Mouse (Mus musculus) left cerebral cortex, postnatal 10 days (tissue): ENCODE results near the gene Nr1d1. TPM values are rescaled to one million over a fixed set of nuclear protein-coding genes. Genes with fewer than 3 reads are reported as not detected.

ENCODE experiments used
- DNase-seq, 2 experiments: peaks; one replicate each; pipeline ENCODE4 v3.0.0; 2021 to 2022; ENCODE audit warnings: low spot score in 2 of 2, mixed read lengths in 1 of 2; ENCODE audit errors: extremely low spot score in 1 of 2
- intact Hi-C: fragments of 180-260 bp; cut with DNase I; formaldehyde crosslinking; loops from one replicate; pipeline ENCODE4 v1.15.1; 2025
- total RNA-seq, 2 experiments: library from RNA; stranded (reverse); gene quantifications; 2 replicates each; pipeline ENCODE4 v1.2.3; 2021

The Nr1d1 gene
- total RNA-seq, 2 experiments from 2014 or later = 63.3 to 70.5 TPM

DNA sequence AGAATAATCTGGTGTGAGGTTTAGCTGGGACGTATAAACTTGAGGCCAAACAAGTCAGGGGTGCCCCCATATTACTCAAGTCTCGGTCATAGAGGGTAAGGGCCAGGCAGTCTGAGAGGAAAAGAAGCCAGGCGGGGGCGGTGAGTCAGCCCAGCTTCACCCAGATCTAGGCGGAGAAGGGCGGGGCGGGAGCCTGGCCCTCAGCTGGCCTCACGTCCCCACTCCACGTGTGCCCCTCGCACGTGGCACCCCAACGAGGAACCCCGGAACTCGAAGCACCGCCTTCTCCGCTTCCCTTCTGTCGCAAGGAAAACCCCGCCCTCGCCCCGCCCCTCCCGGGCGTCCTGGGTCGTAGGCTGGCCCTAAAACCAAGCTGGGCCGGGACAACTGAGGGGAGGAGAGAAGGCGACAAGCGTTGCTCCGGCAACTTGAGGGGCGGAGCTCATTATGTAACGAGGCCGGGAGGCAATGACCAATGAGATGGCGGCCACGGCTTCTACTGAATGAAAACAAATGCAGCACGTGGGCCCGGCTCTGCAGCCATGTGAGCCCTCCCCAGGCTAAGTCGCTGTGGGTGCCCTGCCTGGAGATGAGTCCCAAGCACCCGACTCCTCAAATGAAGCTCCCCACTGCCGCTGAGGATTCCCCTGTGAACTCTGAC lies 1.4 kb downstream of the Nr1d1 start:
- intact Hi-C loops = no loop called here
- DNase-seq = peak; percentile 98 to 99

DNA sequence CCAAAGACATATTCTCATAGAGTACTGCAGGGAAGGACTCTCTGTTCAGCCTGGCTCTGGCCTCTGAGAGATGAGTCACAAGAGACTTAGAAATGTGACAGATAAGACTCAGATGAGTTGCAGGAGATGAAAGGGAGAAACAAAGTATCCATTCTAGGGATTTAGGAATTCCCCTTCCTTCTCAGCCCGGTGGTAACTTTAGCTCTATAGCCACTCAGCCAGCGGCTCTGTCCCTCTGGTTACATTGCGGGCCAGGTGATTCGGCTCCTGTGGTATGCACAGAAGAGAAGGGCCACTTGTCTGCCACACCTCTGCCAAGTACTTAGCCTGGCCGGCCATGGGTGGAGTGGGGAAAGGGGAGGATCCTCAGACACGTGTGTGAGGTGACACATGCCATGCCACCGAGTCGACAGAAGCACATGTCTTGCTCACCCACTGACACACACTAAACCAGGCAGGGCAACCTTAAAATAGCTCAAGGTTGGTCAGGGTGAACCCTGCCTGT lies 2.4 kb downstream of the Nr1d1 start:
- intact Hi-C loops = no loop called here
- DNase-seq = peak in 1 of 2 experiments; percentile 56

DNA sequence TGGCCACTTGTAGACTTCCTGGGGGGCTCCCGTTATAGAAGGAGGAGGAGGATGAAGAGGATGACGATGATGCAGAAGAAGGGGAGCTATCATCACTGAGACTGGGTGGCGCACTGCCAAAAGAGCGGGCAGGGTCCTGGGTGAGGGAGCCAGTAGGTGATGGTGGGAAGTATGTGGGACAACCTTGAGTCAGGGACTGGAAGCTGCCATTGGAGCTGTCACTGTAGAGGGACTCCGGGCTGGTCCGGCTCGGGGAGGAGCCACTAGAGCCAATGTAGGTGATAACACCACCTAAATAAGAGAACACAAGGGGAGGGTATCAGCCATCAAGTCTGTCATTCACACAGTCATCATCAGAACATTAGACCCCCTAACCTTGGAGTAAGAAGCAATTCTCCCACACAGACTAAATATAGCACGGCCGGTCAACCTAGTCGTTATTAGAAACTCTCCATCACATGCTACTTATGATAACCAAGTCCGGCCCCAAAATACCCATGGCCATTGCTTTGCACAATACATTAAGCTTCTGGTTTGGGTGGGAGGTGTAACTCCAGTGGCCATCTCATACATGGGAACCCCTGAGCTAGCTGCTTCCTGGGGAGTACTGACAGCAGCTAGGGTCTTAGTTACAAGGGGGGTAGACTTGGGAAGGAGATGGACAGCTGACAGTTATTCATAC lies 3.1 kb downstream of the Nr1d1 start:
- intact Hi-C loops = no loop called here
- DNase-seq = peak in 1 of 2 experiments; percentile 73

DNA sequence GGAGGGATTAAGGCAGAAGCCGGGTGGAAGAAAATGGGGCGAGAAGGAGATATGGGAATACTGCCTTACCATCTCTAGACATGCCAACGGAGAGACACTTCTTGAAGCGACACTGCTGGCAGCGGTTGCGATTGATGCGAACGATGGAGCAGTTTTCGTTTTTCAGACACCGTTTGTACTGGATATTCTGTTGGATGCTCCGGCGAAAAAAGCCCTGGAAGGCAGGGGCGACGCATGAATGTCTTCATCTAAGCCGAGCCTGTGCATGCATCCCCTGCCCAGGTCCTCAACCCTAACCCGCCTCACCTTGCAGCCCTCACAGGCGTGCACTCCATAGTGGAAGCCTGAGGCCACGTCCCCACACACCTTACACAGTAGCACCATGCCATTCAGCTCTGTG lies 4.0 kb downstream of the Nr1d1 start:
- intact Hi-C loops = no loop called here
- no peak for DNase-seq

DNA sequence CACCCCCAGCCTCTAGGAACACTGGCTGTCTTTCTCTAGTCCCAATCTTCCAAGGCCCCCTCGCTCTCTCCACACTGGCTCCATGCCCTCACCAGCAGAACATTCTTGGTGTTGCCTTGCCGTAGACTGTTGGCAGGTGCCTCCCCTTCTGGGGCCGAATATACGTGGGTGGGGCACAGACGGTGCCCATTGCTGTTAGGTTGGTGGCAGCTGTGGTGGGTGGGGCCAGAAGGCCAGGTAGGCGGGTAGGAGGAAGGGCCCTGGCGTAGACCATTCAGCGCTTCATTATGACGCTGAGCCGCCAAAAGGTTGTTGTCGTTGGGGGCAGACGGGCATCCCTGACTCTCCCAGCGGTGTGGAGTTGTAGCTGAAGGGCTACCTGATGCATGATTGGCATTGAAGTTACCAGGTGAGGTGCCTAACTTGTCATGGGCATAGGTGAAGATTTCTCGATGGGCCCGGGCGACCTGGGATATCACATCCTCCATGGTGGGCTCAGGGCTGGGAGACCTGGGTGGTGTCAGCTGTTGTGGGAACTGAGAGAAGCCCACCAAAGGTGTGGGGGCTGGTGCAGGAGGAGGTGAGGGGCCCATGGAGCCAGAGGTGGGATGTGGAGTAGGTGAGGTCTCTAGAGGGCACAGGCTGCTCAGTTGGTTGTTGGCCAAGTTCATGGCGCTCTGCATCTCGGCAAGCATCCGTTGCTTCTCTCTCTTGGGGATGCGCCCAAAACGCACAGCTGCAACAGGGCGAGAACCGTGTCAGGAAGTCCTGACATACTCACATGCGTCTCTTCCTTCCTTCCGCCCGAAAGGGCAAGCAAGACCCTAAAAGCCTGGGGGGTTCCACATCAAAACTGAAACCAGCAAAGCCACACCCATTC lies 4.8 kb downstream of the Nr1d1 start:
- intact Hi-C loops = no loop called here
- DNase-seq = peak in 1 of 2 experiments; percentile 62

DNA sequence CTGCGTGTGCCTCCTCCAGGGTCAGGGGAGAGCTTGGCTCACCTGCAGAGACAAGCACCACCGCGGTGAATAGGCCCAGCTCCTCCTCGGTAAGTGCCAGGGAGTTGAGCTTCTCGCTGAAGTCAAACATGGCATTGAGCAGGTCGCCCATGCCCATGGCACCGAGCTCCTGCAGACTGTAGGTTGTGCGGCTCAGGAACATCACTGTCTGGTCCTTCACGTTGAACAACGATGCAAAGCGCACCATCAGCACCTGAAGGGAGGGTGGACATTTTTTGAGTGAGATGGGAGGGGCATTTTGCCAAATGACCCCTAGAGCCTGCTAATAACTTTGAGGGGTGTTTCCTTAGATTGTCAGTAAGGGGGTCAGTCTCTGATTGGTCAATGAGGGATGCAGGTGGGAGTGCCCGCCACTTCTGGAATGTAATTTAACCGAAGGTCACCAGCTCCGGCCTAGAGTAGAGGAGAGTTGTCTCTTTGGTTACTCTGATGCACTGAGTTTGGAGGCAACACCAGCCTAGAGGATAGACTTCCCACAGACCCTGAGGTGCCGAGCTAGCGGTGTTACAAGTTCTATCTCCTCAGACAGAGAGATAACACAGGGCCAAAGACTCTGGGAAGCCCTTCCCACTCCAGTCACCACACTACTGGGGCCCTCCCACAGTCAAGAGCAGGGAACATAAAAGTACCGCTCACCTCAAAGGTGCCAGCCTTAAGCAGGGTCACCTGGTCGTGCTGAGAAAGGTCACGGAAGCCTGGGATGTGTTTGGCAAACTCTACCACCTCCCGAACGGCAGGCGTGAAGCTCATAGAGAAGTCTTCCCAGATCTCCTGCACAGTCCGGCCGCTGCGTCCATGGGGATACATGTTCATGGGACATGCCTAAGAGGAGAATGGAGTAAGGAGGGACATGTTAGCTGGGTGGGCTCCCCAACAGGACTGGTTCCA lies 5.9 kb downstream of the Nr1d1 start:
- intact Hi-C loops = no loop called here
- peak in 1 of 2 experiments; percentile 40 for DNase-seq

DNA sequence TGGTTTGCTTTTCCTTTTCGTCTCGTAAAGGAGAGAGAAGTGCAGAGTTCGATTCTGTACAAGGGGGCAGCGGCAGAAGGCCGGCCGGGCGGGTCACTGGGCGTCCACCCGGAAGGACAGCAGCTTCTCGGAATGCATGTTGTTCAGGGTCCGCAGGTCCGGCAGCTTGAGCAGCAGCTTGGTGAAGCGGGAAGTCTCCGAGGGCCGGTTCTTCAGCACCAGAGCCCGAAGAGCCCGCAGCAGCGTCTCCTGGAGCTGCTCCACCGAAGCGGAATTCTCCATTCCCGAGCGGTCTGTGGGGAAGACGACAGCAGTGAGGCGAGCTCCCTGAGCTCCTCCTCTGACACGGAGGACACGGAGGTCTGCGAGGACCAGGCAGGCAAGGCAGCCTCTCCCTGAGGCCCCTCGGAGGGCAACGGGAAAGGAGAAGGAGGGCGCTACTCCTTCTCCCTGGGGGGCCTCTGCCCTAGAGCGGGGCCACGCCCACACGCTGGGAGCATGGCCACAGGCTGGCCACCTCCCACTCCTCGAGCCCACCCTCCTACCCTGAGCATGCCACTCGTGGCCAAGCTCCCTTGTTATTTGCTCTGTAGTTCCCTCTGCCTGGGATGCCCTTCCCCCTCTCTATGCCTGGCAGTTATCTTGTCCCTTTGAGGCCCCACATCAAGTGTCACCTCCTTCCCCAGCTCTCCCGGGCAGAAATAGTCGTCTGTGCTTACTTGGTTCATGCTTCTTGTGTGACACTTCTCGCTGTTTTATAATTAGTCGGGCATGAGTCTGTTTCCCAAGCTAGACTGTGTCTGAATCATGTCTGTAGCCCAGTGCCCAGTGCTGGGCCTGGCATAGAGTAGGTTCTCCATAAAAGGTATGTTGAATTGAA lies 6.8 kb downstream of the Nr1d1 start:
- DNase-seq = peak in 1 of 2 experiments; percentile 63
- intact Hi-C loops = no loop called here

DNA sequence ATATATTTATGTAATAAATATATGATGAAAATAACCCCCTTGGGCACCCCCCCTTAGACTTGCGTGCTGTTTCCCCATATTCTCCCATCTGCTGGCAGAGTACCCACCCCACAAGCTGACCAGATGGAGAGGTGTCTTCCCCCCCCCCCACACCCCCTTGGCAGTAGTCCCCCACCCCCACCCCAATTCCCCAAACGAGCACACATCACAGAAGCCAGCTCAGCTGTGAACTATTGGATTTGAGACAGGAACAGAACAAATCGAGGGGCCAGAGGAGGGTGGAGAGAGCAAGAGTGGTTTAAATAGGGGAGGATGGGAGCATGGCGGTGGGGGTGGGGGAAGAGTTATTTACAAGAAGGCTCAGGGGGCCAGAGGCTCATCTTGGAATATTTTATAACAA lies 7.4 kb downstream of the Nr1d1 start:
- intact Hi-C loops = no loop called here
- peak in 1 of 2 experiments; percentile 33 for DNase-seq

DNA sequence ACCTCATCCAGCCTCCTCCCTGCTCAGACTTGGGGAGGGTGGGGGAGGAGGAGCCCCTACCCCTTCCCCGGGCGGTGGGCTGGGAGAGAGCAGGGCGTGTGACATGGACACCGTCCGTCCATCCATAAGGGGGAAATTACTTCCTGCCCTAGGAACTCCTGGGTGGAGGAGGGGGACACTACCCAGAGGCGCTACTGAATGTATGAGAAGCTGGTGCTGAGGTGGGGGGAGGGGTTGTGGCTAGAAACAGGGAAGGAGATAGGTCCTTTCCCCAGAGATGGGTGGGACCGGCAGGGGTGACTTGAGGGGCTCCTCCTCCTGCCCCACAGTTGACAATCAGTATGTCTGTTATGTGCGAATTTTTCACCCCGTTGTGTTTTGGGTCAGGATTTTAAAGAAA lies 7.9 kb downstream of the Nr1d1 start:
- peak in 1 of 2 experiments; percentile 83 for DNase-seq
- intact Hi-C loops = no loop called here

DNA sequence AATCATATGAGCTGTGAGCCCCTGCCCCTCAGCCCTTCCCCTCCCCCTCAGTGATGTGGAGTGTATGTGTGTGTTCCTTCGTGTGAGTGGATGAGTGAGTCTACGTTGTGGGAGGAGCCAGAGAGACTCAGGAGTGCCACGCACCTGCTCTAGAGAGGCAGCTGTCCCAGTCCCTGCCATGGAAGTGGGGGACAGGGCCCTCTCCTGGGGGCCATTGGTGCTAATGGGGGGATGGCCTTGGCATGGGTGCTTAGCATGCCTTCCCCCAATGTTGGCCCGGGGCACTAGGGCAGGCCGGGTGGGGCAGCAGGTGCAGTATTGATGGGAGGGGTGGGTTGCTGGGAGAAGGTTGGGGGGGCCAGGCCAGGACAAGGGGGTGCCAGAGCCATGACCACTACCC lies 8.3 kb downstream of the Nr1d1 start:
- intact Hi-C loops = no loop called here
- peak in 1 of 2 experiments; percentile 58 for DNase-seq

DNA sequence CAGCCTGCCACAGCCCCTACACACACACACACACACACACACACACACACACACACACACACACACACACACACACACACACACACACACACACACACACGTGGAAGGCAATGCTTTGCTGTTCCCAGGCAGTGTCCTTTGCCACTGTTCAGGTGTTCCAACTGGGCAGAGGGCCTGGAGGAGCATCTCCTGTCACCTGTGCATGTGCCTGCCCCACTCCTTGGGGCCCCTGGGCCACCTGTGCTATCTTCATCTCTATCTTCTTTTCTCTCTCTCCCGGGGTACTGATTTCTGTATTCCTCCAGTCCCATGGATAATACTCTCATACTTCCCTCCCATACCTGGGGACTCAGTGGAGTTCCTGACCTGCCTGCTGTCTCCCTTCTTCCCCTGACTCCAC lies 8.8 kb downstream of the Nr1d1 start:
- intact Hi-C loops = no loop called here
- DNase-seq = no peak

DNA sequence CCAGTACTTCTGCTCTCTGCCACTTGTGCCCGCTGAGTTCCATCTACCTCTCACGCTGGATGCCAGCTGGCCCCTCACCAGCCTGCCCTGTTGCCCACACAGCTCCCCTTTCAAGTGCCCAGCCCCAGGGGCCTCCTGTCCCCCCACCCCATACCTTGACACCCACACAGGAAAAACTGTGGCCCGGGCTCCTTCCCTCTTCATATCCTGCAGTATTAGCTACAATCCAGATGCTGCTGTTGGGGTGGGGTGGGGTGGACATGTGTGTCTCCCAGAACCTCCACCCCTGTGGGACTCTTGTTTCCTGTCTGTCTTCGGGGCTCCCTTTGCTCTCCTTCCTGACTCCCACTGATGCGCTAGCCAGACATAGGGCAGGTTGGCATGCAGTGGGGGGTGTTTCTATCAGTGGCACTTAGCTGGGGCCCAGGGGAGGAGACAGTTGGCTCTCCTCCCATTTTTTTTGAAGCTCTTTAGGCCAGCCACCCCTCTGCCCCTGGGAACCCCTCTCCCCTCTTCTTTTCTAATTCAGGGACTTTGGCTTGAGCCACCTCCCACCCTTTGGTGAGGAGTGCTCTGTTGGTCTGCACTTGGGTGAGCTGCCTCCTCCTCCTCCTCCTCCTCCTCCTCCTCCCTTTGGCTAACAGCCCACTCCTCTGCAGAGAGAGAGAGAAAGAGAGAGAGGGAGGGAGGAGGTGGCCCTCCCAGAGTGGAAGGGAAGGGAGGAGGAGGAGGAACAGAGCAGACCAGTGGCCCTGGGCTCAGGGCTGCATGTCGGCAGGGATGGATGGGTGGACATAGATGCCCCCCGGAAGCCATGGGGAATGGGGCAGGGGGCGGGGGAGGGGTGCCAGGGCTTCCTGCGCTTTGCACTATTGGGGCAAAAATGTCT lies 9.5 kb downstream of the Nr1d1 start:
- peak in 1 of 2 experiments; percentile 62 for DNase-seq
- intact Hi-C loops = no loop called here

DNA sequence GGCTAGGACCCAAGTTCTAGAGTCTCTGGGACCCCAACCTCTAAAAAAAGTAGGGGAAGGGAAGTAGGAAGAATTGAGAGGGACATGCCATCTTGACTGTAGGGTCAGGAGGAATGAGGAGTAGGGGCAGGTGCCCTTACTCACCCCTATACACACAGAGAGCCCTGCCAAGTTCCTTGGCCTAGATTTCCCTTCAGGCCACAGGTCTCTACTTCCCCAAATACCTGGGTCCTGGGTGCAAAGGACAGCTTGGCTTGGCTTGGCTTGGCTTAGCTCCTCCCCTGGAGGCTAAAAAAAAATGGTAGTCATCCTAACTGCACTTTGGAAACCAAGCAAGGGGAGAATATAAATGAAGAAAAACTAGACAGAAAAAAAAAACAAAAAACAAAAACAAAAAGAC lies 10.4 kb downstream of the Nr1d1 start:
- DNase-seq = no peak
- intact Hi-C loops = loop anchor here (5.0 kb wide), 1 partner anchor 47 kb away; no protein-coding TSS in a partner anchor

DNA sequence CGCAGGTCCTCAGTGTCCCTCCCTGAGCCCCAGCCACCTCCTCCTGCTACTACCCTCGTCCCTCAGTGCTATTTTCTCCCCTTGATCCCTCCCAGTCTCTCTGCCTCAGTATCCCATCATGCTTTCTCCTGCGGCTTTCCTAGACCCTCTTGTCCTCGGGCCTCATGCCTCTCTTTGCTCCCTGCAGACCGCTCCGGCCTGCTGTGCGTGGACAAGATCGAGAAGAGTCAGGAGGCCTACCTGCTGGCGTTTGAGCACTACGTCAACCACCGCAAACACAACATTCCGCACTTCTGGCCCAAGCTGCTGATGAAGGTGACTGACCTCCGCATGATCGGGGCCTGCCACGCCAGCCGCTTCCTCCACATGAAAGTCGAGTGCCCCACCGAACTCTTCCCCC lies 11.0 kb downstream of the Nr1d1 start:
- DNase-seq = peak in 1 of 2 experiments; percentile 52
- intact Hi-C loops = loop anchor here (5.0 kb wide), 1 partner anchor 47 kb away; no protein-coding TSS in a partner anchor

DNA sequence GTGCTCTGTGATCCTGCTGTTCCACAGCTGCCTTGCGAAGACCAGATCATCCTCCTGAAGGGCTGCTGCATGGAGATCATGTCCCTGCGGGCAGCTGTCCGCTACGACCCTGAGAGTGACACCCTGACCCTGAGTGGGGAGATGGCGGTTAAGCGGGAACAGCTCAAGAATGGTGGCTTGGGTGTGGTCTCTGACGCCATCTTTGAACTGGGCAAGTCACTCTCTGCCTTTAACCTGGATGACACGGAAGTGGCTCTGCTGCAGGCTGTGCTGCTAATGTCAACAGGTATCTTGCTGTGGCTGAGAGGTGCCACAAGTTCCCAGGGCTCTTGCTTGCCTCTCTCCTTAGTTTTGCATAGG lies 11.7 kb downstream of the Nr1d1 start:
- DNase-seq = no peak
- intact Hi-C loops = loop anchor here (5.0 kb wide), 1 partner anchor 46 kb away; no protein-coding TSS in a partner anchor

DNA sequence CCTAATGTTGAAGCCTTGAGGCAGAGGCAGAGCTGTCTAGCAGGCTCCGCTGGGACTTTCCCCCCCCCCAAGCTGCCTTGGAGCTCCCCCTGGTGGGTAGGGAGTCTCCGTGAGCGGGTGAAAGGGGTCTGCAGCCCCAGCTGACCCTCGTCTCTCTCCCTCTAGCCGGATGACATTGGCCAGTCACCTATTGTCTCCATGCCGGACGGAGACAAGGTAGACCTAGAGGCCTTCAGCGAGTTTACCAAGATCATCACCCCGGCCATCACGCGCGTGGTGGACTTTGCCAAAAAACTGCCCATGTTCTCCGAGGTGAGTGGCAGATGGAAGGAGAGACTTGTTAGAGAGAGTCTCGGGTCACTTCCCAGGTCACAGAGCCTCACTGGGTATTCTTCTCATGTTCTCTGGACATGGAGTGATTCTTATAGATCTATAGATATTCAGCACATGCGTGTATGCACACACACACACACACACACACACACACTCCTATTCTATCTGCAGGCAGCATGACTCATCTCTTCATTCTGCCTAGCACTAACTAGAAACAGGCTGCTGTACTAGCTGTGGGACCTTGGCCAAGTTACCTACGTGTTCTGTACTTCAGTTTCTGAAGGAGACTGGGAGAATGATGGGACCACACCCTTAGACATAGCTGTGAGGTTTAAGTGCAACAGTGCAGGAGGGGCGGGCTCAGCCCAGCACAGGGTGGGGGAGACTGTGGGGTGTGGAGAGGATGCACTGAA lies 12.2 kb downstream of the Nr1d1 start:
- peak in 1 of 2 experiments; percentile 62 for DNase-seq
- intact Hi-C loops = loop anchor here (5.0 kb wide), 1 partner anchor 46 kb away; no protein-coding TSS in a partner anchor
